Mouse (Mus musculus) liver, embryonic 14.5 days (tissue): ENCODE data around the gene Gm11020. TPM values are rescaled to one million over a fixed set of nuclear protein-coding genes. Genes with fewer than 3 reads are reported as not detected.
A peak's percentile ranks its signal among the peaks of the same experiment; 100 is the strongest.

ENCODE experiments used
- ATAC-seq: fragments of 200-750 bp; cut with Nextera tagmentation; 2 replicates; pipeline ENCODE4 v1.8.0; 2017; ENCODE audit warnings: moderate number of reproducible peaks, mild to moderate bottlenecking, moderate library complexity; ENCODE audit not compliant: insufficient read depth
- DNase-seq, 3 experiments: peaks; one replicate each; pipeline ENCODE4 v3.0.0-alpha.2; 2012 to 2013; ENCODE audit warnings: low read depth in 3 of 3, low spot score in 3 of 3
- H3K27ac ChIP-seq: fragments of 300-500 bp; sonication (generic); 2 replicates; pipeline ENCODE4 v1.5.1; 2014; ENCODE audit warnings: moderate library complexity, mild to moderate bottlenecking, control low read depth, inconsistent platforms
- H3K27me3 ChIP-seq: fragments of 300-500 bp; sonication (generic); 2 replicates; pipeline ENCODE4 v1.6.1; 2014; ENCODE audit warnings: mild to moderate bottlenecking, low read length, moderate library complexity; ENCODE audit not compliant: control insufficient read depth, insufficient read depth
- H3K36me3 ChIP-seq: fragments of 300-500 bp; sonication (generic); replicated peaks from 2 replicates; pipeline ENCODE4 v1.6.1; 2014; ENCODE audit warnings: low read depth; ENCODE audit not compliant: control insufficient read depth, insufficient read depth
- H3K4me1 ChIP-seq, 2 experiments: fragments of 200-500 bp in 1 of 2; fragments of 300-500 bp in 1 of 2; sonication (generic) in 1 of 2; replicated peaks; 2 replicates each; pipeline ENCODE4 v1.6.1; 2012 to 2014; ENCODE audit warnings: antibody characterized with exemption in 1 of 2, inconsistent platforms in 1 of 2, low read length in 1 of 2; ENCODE audit not compliant: control insufficient read depth in 2 of 2, insufficient read depth in 2 of 2
- H3K4me2 ChIP-seq: fragments of 300-500 bp; sonication (generic); 2 replicates; pipeline ENCODE4 v1.6.1; 2014; ENCODE audit warnings: low read depth, mild to moderate bottlenecking, control low read depth, moderate library complexity
- H3K4me3 ChIP-seq, 2 experiments: fragments of 200-500 bp in 1 of 2; fragments of 300-500 bp in 1 of 2; sonication (generic) in 1 of 2; 2 replicates each; pipeline ENCODE4 v1.5.1; 2012 to 2014; ENCODE audit warnings: low read depth in 2 of 2, low read length in 2 of 2, mild to moderate bottlenecking in 2 of 2, control low read depth in 1 of 2, inconsistent platforms in 1 of 2, moderate library complexity in 1 of 2; ENCODE audit not compliant: insufficient read depth in 1 of 2
- H3K9ac ChIP-seq: fragments of 300-500 bp; sonication (generic); replicated peaks from 2 replicates; pipeline ENCODE4 v1.6.1; 2014; ENCODE audit warnings: mild to moderate bottlenecking, control low read depth, moderate library complexity
- H3K9me3 ChIP-seq: fragments of 300-500 bp; sonication (generic); 2 replicates; pipeline ENCODE4 v1.6.1; 2016; ENCODE audit warnings: low read length, mixed read lengths; ENCODE audit not compliant: control insufficient read depth
- CTCF ChIP-seq: IDR thresholded peaks from 2 replicates; pipeline ENCODE4 v1.5.1; 2016; ENCODE audit warnings: antibody characterized with exemption, low read depth, control low read depth
- EP300 ChIP-seq: IDR thresholded peaks from 2 replicates; pipeline ENCODE4 v1.6.1; 2016; ENCODE audit warnings: antibody characterized with exemption, low read depth
- WGBS: fragments of 180-500 bp; shearing (Covaris S2); extraction: QIAGEN DNeasy Blood & Tissue Kit; methylation state at CpG from one replicate; pipeline ENCODE4 v1.1.7; 2014; ENCODE audit not compliant: insufficient replicate concordance; 5-methylcytosine and 5-hydroxymethylcytosine counted together
- polyA plus RNA-seq, 2 experiments: library from polyadenylated mRNA; depleted of rRNA in 1 of 2; stranded (reverse) in 1 of 2; unstranded in 1 of 2; fragments of >200 nt; fragmentation: Nextera tagmentation in 1 of 2; extraction: Ambion mirVana in 1 of 2; gene quantifications; 2 replicates each; pipeline versions ENCODE4 v1.2.1 to v1.2.3; 2012 to 2014

The Gm11020 gene
- polyA plus RNA-seq, 2 experiments, result not detected

DNA sequence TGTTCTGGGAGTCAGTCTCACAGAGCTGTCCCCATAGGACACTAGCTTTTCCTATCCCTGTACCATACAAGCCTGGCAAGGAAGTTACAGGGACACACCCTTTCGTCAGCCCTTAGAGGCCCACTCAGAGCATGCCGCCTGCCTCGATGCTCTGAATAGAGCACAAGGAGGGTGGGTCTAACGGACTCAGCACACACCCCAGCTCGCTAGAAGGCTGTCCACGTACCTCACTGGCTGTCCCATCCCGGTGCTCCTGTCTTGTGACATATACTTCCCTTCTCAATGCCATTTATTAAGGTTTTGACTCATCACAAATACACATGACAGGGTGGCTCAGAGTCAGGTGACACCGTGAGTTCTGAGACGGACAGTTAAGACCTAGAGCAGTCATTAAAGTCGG is 33.1 kb downstream of the Gm11020 start:
- ATAC-seq (no peak), DNase-seq (no peak)
- no peaks in the 10 kb centered on the region for H3K9me3 ChIP-seq
- H3K9ac ChIP-seq, result no peak overlapping the region
- 71% methylated on average over 10 of the region's 10 CpGs for WGBS
- H3K4me2 ChIP-seq, result no peak overlapping the region
- H3K4me1 ChIP-seq, result no peaks in the 10 kb centered on the region
- H3K4me3 ChIP-seq, result no peak overlapping the region
- no peaks in the 10 kb centered on the region for H3K36me3 ChIP-seq
- no peaks in the 10 kb centered on the region for H3K27me3 ChIP-seq
- H3K27ac ChIP-seq, result no peak overlapping the region
- TF ChIP-seq CTCF, result no peak

DNA sequence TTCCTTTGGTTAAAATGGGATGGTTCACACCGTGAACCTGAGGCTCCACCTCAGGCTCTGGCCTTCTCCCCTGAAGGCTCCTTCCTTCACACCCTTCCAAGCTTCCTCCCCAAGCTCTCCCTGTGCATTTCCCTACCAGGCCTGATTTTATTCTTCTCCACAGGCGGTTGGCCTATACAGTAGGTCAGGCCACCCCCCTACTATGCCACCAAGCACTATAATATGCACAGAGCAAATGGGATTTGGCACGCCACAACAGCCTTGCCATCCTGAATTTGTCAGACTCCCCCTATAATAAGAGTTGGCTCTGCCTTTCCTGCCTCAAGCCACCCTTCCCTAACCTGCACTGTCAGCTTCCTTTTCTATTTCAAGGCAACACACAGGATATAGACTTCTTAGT is 37.3 kb downstream of the Gm11020 start:
- ATAC-seq (no peak), DNase-seq (no peak)
- no peak overlapping the region for H3K9ac ChIP-seq
- H3K4me1 ChIP-seq, result peaks cover 0 to 6% of the 10 kb centered on the region in 2 experiments; a peak in 2 of 4 replicates
- no peak for TF ChIP-seq EP300
- no peak overlapping the region for H3K4me3 ChIP-seq
- H3K4me2 ChIP-seq, result no peak overlapping the region
- WGBS, result 67% methylated on average over 3 of the region's 3 CpGs
- H3K36me3 ChIP-seq, result no peaks in the 10 kb centered on the region
- H3K27me3 ChIP-seq, result no peaks in the 10 kb centered on the region
- no peaks in the 10 kb centered on the region for H3K9me3 ChIP-seq
- H3K27ac ChIP-seq, result no peak overlapping the region

DNA sequence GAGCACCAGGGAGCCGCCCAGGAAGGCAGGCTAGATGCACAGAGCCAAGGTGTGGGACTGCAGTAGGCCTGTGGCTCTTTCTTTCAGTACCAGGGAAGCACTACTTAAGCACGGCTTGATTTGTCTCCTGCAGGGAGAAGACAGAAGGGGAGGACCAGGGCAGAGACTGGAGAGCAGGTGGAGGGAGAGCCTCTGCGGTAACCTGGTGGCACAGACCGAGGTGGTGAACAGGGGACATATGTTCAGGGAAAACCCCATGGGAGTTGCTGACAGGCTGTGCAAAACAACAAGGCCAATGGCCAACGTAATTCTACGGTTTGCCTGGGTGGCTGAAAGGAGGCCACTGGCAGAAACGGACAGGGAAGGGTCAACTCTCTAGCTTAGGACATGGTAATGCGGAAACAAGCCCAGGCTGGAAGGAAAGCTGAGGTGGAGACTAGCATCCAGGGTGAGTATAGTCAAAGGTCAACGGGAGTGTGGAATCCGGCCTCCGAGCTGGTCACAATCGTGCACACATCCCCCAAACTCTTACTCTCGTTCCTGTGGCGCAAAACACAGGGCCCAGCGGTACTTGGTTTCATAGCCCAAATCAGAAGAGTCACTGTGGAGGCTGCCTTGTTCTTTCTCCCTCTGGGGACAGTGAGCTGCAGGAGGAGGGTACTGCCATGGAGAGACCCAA is 38.5 kb downstream of the Gm11020 start:
- Histone ChIP-seq H3K9ac (no peak overlapping the region), H3K27ac (no peak overlapping the region), H3K4me2 (no peak overlapping the region), H3K36me3 (no peaks in the 10 kb centered on the region), H3K27me3 (no peaks in the 10 kb centered on the region), H3K9me3 (no peaks in the 10 kb centered on the region), H3K4me3 (no peak overlapping the region), H3K4me1 (peaks cover 0 to 6% of the 10 kb centered on the region in 2 experiments; a peak in 2 of 4 replicates)
- WGBS, result 66% methylated on average over 15 of the region's 15 CpGs
- ATAC-seq (peak; percentile 35; the same call in 1 of the 2 replicates), DNase-seq (no peak)
- no peak for TF ChIP-seq CTCF

DNA sequence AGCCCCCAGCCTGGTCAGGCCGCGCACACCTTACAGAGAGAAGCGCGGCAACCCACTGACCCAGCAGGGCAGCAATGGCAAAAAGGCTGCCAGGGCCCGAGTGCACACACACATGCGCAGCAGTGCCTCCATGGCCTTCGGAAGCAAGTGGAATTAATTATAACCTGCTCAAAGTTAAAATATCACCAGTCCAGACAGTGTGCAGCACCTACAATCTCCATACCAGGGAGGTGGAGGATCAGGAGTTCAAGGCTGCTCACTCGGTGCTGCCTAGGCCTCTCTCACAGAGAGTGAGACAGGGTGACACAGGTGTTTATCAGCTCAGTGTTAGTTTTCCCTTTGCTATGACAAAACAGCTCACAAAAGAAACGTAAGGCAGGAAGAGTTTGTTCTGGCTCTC is 44.3 kb downstream of the Gm11020 start:
- no peak for ATAC-seq
- 69% methylated on average over 9 of the region's 9 CpGs for WGBS

DNA sequence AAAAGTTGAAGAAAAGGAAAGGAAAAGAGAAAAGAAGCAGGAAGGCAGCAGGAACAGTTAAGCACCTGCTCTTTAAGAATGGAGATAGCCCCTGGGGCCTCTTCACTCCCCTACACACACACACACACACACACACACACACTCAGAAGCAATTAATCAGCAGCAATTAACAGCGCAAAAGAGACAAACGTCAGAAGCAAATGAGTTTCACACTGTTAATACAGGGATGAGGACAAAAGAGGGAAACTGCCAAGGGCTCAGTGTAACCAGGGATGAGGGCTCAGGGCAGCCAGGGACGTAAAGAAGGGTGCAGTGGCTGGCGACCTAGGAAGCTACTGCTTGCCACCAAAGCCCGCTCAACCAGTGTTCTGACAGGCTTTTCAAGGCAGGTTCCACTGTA is 46.0 kb downstream of the Gm11020 start:
- DNase-seq, result no peak
- Histone ChIP-seq H3K4me2 (no peak overlapping the region), H3K36me3 (no peaks in the 10 kb centered on the region), H3K4me3 (no peak overlapping the region), H3K4me1 (no peaks in the 10 kb centered on the region), H3K27ac (no peak overlapping the region), H3K9ac (no peak overlapping the region), H3K9me3 (no peaks in the 10 kb centered on the region), H3K27me3 (no peaks in the 10 kb centered on the region)
- TF ChIP-seq EP300 (no peak), CTCF (no peak)
- 62% methylated on average over 5 of the region's 5 CpGs for WGBS
- ATAC-seq, result no peak

More for the DNA sequence above, 44.3 kb downstream of the Gm11020 start:
- H3K4me3 ChIP-seq, result no peak overlapping the region
- no peak overlapping the region for H3K4me2 ChIP-seq
- H3K27ac ChIP-seq, result no peak overlapping the region
- no peaks in the 10 kb centered on the region for H3K27me3 ChIP-seq
- no peaks in the 10 kb centered on the region for H3K9me3 ChIP-seq
- TF ChIP-seq CTCF, result no peak
- no peak for TF ChIP-seq EP300
- H3K4me1 ChIP-seq, result no peaks in the 10 kb centered on the region
- no peak overlapping the region for H3K9ac ChIP-seq
- no peak for DNase-seq
- no peaks in the 10 kb centered on the region for H3K36me3 ChIP-seq
